Mouse (Mus musculus) gastrocnemius, adult 2 months (tissue): ENCODE measurements around the gene Bloc1s1. TPM values are rescaled to one million over a fixed set of nuclear protein-coding genes. Genes with fewer than 3 reads are reported as not detected.

Source experiments
- DNase-seq: peaks from one replicate; pipeline ENCODE4 v3.0.0; 2022
- H3K27ac ChIP-seq: fragments of 200-600 bp; 2 replicates; pipeline ENCODE4 v1.8.1; 2022; ENCODE audit warnings: mild to moderate bottlenecking
- H3K4me3 ChIP-seq: fragments of 200-600 bp; 2 replicates; pipeline ENCODE4 v1.8.1; 2022; ENCODE audit warnings: mild to moderate bottlenecking, moderate library complexity
- CTCF ChIP-seq: fragments of 200-600 bp; IDR thresholded peaks from 2 replicates; pipeline ENCODE4 v1.8.1; 2022; ENCODE audit warnings: antibody characterized with exemption, mild to moderate bottlenecking, moderate library complexity
- intact Hi-C: fragments of 180-260 bp; cut with DNase I; formaldehyde crosslinking; loops from one replicate; pipeline ENCODE4 v1.15.1; 2025
- total RNA-seq, 2 experiments: library from RNA; stranded (reverse); gene quantifications; 2 replicates each; pipeline ENCODE4 v1.2.3; 2021

Gene Bloc1s1
- total RNA-seq, 2 experiments from 2014 or later = 137 to 169 TPM

- H3K4me3 ChIP-seq = no peak overlapping the region
- DNase-seq = no peak
- intact Hi-C loops = no loop called here
- TF ChIP-seq CTCF = no peak
- H3K27ac ChIP-seq = no peak overlapping the region
Observed at GRCm38 (mm10) chr10:128896807-128897206, 27.0 kb downstream of the Bloc1s1 start.

- peak; percentile 26 for DNase-seq
- intact Hi-C loops = loop anchor here (1.0 kb wide), 1 partner anchor 51 kb away; no protein-coding TSS in a partner anchor
- no peak for TF ChIP-seq CTCF
- peak overlapping the region; percentile 40 for H3K4me3 ChIP-seq
- H3K27ac ChIP-seq = no peak overlapping the region
Observed at GRCm38 (mm10) chr10:128895952-128896693, 27.7 kb downstream of the Bloc1s1 start.

GRCm38 (mm10) chr10:128895437-128895836 is 28.4 kb downstream of the Bloc1s1 start:
- peak; percentile 50 for DNase-seq
- TF ChIP-seq CTCF = peak; percentile 85
- Histone ChIP-seq H3K27ac (no peak overlapping the region), H3K4me3 (peak overlapping the region; percentile 40)
- intact Hi-C loops = loop anchor here (1.0 kb wide), 1 partner anchor 50 kb away; no protein-coding TSS in a partner anchor

GRCm38 (mm10) chr10:128892246-128892645 is 31.6 kb downstream of the Bloc1s1 start:
- intact Hi-C loops = no loop called here
- Histone ChIP-seq H3K27ac (peak overlapping the region; percentile 51; the same call in 1 of the 2 replicates), H3K4me3 (peak overlapping the region; percentile 71)
- TF ChIP-seq CTCF = no peak
- no peak for DNase-seq

- TF ChIP-seq CTCF = no peak
- H3K4me3 ChIP-seq = peak within 1 kb of the TSS; percentile 71
- peak within 1 kb of the TSS; percentile 58 for H3K27ac ChIP-seq
- intact Hi-C loops = no loop called here
- DNase-seq = peak; percentile 68
Observed at GRCm38 (mm10) chr10:128891296-128892094, 32.3 kb downstream of the Bloc1s1 start, which contains the start of gene Gdf11. Gene Gdf11 (minus strand): TSS chr10:128891718.

DNA sequence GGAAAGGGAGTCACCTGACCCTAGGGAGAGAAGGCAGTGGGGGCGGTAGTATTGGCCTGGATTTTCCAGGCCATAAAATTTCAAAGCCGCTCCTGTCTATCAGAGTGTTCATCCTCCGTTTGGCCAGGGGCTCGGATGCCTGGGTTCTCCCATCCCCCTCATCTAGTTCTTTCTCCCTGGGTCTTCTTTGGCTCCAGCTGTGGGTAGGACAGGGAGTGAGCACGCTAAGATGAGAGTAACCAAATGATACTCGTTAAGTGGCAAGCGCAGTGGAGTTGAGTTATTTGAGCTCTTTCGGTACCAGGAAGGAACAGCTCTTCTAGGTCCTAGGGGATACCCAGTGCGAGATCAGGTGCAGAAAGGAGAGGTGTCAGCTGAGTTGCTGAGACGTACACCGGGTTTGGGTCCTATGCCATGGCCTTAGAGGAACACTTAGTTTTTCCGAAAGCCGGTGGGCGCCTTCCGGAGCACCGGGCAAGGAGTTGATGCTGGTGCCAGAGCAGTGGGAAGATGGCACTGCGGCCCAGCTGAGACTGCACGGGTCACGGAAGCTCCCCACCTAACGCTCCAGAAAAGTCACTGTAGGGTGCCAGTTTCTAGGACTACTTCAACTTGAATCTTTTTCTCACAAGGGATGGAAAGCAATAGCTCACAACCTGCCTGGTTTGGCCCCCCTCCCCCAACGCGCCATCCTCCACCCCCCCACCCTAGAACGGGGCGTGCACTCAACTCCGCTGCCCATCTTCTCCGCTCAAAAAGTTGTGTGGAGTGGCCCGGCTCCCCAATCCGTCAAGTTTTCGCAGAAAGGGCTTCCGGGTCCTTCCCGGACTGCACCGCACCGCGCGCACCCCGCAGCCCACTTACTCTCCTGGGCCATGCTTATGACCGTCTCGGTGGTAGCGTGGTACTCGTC is 33.2 kb downstream of the Bloc1s1 start:
- no peak for TF ChIP-seq CTCF
- no peak for DNase-seq
- intact Hi-C loops = no loop called here
- H3K27ac ChIP-seq = peak overlapping the region; percentile 58
- H3K4me3 ChIP-seq = peak overlapping the region; percentile 71

DNA sequence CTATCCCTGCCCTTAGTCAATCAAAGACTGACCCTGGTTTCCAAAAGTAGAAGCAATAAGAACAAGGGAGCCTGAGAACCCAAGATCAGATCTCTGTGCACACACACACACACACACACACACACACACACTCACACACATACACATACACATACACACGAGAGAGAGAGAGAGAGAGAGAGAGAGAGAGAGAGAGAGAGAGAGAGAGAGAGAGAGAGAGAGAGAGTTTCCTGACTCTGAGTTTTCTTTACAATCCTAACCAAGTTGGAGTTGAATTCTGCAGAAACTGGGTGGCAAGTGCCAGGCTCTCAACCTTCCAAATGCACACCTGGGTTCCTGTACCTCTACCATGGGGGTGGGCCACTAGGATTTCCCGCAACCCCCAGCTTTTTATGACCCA is 34.0 kb downstream of the Bloc1s1 start:
- DNase-seq = no peak
- Histone ChIP-seq H3K27ac (no peak overlapping the region), H3K4me3 (peak overlapping the region; percentile 71; the same call in 1 of the 2 replicates)
- intact Hi-C loops = no loop called here
- no peak for TF ChIP-seq CTCF

DNA sequence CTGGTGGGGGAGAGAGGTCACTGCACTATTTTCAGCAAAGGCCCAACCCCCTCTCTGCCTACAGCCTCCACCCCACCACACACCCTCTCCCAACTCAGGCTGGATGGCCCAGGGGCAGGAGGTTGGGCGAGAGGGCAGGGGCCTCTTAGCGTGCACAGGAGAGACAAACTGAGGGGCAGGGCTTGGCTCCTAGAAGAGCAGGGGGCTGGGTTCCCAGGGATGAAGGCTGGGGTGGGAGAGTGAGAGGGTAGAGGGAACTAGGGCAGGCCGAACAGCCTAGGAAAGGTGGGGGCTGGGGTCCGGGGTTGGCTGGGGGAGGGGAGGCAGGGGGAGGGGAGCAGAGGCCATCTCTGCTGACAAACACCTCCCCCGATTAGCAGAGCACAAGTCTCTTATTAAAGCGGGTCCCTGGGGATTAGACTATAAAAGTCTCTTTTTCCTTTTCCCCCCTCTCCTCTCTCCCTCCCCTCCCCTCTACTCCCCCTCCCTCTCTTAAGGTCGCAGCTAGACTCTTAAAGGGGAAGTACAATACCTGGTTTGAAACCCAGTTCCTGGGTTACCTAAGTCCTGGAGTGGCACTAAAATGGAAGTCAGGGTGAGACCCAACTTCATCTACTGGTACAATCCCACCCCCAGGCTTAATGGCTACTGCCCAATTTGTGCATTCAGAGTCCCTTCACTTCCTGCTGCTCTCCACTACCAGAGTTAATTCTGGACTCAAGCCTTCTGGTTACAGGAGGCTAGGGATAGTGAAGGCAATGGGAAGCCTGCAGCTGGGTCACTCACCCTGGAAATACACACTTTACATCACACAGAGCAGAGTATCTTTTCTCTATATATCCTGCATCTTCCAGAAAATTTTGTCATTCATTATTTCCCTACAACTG is 34.7 kb downstream of the Bloc1s1 start:
- intact Hi-C loops = no loop called here
- Histone ChIP-seq H3K4me3 (peak overlapping the region; percentile 26), H3K27ac (no peak overlapping the region)
- TF ChIP-seq CTCF = no peak
- DNase-seq = no peak

DNA sequence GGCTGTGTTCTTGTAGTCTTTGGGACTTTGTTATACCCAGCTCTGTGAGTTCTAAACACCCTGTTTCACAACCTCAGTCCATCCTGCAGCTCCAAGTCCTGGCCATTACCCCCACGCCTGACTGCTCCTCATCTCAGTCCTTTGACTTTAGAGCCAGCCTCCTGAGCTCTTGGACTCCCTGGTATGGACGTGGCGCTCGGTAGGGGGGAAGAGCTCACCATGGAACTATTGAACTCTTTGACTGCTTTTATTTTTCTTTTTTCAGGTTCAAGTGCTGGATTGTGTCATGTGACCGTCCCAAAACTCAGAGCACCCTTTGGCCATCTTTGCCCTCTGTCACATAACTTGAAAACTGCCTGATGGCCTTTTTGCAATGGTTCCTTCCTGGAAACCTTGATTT is 41.8 kb downstream of the Bloc1s1 start:
- DNase-seq = no peak
- no peak for TF ChIP-seq CTCF
- intact Hi-C loops = no loop called here
- Histone ChIP-seq H3K27ac (no peak overlapping the region), H3K4me3 (no peak overlapping the region)

DNA sequence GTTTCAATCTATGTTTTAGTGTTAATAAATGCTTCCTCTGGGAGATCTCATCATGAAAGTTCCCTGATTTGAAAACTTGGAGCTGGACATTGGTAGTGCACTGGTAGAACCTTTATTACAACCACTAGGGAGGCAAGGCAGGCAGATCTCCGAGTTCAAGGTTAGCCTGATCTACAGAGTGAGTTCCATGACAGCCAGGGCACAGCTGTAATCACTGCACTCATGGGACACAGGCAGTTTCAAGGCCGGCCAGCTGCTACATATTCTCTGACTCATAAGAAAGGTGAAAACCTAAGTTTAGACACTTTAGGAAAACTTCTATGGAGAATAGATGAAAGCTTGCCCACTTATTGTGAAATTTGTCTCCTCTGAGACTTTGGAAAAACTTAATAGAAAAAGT is 45.0 kb downstream of the Bloc1s1 start:
- no peak for TF ChIP-seq CTCF
- Histone ChIP-seq H3K4me3 (no peak overlapping the region), H3K27ac (no peak overlapping the region)
- intact Hi-C loops = no loop called here
- no peak for DNase-seq

DNA sequence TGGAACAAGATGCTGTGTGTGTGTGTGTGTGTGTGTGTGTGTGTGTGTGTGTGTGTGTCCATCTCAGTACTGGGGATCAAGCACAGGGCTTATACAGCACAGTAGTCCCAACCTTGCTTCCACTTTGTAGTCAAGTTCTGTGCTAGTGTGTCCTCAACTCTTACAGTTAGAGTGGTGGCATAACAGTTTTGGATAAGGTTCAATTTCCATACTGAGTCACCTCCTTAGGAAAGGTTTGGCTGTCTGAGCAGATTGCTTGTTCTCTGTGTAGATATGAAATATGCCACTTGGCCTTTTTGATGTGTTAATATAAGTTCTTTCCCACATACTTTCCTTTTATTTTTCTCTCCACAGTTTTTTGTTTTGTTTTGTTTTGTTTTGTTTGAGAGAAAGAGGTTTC is 45.5 kb downstream of the Bloc1s1 start:
- no peak overlapping the region for H3K4me3 ChIP-seq
- intact Hi-C loops = no loop called here
- no peak for TF ChIP-seq CTCF
- no peak for DNase-seq
- no peak overlapping the region for H3K27ac ChIP-seq
